Mouse (Mus musculus) embryo, embryonic 10 days (tissue): ENCODE results near the gene Atp6v0a1.

ENCODE experiments used
- DNase-seq: peaks from one replicate; pipeline ENCODE4 v3.0.0-alpha.2; 2015; ENCODE audit warnings: low spot score

The Atp6v0a1 gene

DNA sequence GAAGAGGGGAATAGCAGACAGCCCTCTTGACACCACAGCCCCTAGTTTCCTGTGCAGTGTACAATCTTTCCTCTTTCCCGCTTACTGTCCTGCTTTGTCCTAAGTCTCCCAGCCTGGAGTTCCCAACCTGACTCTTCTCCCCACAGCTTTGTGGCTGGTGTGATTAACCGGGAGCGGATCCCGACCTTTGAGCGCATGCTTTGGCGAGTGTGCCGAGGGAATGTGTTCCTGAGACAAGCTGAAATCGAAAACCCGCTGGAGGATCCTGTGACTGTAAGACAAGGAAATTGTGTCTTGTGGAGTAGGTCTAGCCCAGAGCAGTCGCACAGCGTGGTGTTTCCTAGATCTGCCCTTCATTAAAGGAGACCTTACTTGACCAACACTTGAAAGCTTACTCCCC is 17.9 kb downstream of the Atp6v0a1 start:
- no peak for DNase-seq

DNA sequence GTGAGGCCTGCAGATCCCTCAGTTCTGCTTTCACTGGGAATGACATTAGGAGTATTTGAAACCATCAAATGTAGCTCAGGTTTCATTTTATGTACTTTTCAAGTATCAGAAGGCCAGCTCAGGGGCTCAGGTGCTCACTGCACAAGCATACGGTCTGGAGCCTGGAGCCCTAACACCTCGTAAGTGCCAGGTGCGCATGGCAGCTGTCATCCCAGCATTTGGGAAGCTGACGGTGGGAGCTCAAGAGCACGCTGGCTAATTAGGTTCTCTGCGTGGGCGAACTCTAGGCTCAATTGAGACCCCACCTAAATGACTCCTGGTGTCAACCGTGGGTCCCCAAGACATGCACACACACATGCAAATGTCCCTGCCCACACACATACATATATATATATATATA is 20.1 kb downstream of the Atp6v0a1 start:
- DNase-seq = no peak

DNA sequence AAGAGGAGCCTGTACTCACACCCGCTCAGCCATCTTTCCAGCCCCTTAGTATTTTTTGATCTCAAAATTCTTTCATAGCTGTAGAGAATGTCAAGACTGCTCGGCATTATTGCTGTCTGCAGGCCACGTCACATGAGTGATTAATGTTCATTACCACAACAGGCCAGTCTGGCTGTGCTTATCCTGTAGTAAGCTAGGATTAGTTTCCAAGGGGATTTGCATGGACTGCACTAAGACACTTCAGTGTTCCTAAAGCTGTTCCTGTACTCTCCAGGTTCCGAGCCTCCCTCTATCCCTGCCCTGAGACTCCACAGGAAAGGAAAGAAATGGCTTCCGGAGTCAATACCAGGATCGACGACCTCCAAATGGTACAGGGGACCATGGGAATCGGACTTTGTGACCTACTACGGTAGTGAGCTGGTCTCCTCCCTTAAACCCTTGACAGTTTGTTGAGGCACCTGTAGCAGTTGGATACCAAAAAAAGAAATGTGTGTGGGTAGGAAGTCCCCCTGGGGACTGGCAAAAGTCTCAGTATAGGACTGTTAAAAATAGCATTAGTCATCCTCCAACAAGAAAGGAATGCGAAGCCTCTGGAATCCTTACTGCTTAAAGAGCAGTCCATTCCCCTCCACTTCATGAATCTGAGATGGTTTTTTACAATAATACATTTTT is 21.0 kb downstream of the Atp6v0a1 start:
- DNase-seq = no peak

DNA sequence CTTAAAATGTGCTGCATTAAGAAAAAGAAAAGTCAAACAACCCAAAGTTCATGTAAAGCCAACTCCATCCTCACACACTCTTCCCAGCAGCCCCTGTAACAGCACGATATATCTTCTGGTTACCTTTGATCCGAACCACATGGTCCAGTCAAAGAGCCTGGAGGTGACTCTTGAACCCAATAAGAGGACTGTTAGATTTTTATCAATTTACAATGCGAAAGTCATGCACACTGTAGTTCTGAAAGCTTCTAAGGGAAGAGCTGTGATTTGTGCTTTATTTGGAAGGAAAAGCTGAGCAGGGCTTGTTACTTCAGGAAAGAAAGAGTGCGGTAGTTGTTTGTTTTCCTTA is 21.5 kb downstream of the Atp6v0a1 start:
- no peak for DNase-seq

DNA sequence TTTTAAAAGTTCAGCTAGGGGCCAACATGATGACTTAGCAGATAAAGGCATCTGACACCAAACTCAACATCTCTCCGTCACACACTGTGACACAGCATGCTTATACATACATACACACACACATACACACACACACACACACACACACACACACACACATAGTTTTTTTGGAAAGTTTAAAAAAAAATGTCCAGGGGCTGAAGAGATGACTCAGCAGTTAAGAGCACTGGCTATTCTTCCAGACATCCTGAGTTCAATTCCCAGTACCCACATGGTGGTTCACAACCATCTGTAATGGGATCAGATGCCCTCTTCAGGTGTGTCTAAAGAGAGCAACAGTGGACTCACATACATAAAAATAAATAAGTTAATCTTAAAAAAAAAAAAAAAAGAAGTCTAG is 22.2 kb downstream of the Atp6v0a1 start:
- DNase-seq = no peak

DNA sequence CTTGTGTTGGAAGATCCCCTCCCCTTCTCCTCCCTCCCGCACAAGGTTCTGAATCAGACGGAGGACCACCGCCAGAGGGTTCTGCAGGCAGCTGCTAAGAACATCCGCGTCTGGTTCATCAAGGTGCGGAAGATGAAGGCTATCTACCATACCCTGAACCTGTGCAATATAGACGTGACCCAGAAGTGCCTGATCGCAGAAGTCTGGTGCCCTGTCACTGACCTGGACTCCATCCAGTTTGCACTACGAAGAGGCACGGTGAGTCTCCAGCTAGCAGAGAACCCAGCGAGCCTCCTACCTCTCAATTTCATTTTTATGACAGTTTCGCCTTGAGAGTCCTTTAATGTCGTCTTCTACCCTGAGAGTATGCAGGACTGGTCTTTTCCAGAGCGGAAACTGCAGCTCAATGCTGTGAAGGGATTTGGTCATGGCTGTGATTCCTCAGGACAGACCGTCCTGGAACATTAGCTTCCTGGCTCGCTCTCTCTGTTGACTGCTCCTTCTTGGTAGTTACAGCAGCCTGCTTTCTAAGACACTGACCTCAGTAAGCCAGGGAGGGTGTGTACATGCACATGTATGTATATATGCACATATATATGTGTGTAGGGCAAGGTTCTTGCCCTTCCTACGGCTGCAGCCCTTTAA is 24.7 kb downstream of the Atp6v0a1 start:
- no peak for DNase-seq

DNA sequence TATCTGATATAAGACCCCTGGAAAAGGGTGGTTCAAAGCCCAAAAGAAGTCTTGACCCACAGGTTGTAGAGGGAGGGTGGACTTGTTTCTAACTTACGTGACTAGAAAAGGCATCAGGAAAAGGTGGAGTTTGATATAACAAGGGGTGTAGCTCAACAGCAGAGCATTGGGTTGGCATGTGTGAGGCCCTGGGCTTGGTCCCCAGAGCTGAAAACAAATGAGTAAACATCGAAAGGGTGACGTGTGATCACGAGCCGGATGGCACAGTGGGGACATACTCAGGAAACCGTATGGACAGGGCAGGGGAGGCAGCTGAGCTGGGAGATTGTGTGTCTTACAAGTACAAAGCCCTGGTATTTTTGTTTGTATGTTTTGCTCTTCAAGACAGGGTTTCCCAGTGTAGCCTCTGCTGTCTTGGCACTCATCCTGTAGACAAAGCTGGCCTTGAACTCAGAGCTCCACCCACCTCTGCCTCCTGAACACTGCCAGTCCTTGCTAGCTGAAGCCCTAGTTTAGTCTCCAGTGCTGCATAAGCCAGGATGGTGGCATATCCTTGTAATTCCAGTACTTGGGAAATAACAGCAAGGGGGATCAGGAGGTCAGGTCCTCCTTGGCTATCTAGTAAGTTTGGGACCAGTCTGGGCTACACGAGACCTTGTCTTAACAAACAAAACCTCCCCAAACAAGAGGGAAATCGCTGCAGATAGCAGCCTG is 25.5 kb downstream of the Atp6v0a1 start:
- no peak for DNase-seq

DNA sequence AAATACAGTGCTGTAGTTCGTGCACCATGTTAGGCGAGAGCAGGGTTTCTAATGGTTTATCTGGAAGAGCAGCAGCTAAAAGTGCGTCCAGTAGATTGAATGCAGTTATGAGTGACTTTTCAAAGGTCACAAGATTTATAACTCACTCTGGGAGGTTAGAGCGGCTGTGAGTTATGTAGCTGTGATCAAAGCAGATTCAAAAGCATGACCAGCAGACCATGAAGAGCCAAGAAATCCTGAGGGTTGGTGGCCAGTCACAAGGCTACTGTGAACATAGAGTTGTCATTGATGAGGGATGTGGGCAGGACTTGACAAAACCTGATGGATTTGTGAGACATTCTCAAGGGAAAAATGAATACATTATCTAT is 26.1 kb downstream of the Atp6v0a1 start:
- no peak for DNase-seq

DNA sequence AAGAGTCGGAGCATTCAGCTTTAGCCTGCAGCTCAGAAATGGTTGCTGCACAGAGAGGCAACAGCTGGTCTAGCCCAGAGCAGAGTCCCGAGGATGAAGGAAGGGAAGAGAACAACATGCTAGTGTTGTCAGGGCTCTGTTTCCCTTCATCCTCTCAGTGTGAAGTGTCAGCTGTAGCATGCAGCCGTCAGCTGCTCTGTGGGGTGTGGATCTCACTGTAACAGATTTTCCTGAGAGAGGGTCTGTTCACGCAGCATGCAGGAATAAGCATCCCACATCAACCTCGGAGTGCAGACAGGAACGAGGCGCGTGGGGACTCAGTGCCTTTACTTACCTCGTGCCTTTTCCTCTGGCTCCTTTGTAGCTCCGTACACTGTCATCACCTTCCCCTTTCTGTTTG is 28.5 kb downstream of the Atp6v0a1 start:
- DNase-seq = no peak

DNA sequence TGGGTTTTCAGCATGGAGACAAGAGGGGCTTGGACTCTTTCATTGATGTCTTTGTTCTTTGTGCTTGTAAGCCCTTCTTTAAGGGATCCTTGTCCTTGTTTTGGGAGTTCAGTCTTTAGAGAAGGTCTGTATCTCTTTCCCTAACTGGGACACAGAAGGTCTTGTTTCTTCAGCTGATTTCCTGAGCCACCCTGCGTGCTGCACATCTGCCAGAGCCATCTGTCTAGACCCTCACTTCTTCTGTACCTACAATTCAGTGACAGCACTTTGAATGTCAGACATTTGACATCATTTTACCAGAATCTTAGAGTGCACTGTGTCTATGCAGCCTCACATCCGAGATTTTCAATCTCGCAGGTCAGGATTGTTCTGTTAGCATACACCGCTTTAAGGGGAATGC is 36.6 kb downstream of the Atp6v0a1 start:
- no peak for DNase-seq

DNA sequence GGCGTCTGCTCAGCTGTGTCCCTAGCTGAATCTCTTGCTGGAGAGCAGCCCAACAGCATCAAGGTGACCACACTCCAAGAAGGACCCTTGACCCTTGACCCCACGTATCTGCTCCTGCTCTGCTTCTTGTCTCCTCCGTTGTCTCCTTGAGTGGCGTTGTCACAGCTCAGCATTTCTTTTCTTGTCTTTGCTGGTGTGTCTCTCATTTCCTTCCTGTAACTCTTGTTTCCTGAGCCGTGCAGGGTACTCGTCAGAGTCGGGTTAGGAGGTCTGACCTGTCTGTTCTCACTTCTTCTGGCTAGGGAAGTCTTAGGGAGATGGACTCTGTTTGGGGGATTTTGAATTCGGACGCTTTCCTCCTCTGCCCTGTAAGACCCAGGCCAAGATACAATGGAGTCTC is 37.2 kb downstream of the Atp6v0a1 start:
- no peak for DNase-seq

DNA sequence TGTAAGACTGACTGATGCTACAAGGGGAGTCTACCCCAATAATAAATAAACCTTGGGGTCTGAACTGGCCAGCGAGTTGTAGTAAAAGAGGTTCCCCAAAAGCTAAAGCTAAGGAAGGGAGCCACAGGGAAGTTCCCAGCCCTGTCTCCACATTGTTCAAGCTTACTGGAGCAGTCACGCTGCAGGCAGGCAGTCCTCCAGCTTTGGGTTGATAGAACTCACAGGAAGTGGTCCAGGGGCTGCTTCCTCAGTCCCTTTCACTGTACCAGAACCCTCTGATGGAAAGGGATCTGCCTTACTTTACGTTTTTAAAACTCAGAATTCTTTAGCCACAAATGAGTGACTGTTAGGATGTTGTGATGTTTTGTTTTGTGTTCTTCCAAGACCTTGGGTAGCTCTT is 38.2 kb downstream of the Atp6v0a1 start:
- DNase-seq = no peak

DNA sequence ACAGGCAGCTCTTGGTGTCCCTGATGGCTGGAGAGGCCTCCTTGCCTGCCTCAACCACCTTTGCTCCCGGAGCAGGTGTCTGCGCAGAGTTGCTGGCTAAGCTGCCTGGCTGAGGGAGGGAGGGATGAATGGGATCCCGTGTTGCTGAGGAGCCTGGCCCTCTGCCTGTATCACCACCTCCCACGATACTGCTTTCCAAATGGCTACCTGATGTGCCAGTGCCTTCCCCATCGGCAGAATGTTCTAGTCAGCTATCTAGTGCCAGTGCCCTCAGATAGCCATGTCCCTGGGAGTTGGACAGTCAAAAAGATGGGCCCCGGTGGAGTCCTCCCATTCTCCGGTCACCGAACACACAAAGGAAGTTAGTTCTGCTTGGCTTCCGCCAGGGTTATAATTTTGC is 41.1 kb downstream of the Atp6v0a1 start:
- no peak for DNase-seq

DNA sequence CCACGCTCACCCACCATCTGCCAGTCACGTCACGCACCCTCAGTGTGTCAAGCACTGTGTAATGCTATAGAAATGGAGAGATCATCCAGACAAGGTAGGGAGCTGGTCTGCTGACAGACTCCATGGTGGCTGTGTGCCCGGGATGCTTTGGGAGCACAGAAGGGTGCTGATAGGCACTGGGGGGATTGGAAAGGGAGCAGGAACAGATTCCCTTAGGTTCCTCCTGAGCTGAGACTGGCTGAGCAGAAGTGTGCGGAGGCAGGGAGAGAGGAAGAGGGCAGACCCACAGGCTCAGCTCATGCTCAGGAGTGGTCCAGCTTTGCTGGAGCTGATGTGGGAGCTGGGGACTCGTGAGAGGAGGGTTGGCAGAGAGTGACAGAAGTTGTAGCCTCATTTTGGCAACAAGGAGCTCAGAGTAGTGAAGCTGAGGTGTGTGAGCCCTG is 41.8 kb downstream of the Atp6v0a1 start:
- no peak for DNase-seq

DNA sequence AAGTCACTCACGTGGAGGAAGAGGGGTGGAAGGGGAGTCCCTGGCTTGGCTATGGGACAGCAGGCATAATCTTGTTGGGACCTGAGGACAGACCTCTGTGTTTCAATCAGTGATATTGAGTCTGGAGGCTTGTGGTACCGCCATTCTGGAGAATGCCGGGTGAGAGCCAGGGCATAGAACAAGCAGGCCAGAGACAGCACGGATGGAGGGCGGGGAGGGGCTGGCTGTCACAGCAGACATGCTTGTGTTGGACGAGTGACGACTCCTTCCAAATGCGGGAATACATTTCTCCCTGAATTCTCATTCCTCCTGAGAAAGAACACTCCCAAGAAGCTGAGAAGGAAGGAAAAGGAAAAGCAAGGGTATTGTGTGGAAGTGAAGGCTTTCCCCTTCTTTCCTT is 42.4 kb downstream of the Atp6v0a1 start:
- DNase-seq = no peak

DNA sequence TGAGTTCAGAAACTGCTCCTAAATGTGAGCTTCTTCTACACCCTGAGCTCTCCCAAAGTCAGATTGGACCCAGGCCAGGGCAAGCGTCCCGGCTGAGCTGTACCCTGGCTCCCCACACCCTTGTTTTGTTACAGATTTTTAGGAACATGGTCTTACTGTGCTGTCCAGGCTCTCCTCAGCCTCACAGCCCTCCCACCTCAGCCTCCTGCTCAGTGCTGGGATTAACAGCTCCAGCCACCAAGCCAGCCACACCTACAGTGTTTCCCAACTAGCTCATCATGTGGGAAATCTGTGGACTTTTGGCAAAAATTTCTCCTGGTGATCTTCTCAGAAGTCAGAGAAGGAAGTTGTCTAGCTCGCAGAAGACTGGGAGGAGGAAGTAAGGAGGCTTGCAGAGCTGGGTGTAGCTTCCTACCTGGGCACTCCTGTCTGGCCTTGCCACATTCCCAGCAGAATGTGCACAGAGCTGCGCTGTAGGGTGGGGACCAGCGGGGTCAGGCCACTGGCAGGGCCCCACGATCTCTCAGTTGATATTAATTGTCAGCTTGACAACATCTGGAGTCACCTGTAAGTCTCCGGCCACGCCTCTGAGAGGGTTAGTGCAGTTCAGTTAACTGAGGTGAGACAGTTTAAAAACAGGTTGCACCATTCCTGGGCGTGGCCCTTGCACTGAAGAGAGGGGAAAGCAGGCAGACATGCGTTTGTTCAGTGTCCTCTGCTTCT is 43.7 kb downstream of the Atp6v0a1 start:
- DNase-seq = no peak

DNA sequence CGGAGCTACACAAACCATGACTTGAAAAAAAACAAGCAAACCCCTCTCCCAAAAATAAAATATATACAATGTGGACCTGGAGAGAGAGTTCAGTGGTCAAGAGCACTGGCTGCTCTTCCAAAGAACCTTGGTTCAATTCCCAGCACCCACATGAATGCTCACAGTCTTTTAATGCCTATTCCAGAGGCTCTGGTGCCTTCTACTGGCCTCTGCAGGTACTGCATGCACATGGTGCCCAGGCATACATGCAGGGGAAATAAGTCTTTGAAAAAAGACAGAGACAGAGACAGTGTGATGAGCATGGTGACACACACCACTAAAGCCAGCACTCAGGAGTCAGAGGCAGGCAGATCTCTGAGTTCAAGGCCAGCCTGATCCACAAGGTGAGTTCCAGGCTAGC is 44.7 kb downstream of the Atp6v0a1 start:
- no peak for DNase-seq

DNA sequence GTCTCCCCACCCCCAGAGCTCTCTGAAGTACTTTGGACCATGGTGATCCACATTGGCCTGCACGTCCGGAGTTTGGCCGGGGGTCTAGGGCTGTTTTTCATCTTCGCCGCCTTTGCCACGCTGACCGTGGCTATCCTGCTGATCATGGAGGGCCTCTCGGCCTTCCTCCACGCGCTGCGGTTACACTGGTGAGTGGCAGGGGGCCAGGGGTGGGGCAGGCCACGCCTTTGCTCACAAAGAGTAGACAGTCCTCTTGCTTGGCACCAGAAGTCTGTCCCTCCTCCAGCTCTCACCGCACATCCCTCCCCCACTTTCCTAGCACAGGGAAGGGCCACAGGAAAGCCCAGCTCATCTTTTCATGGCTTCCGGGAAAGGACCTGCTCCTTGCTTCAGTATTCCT is 46.2 kb downstream of the Atp6v0a1 start:
- no peak for DNase-seq

DNA sequence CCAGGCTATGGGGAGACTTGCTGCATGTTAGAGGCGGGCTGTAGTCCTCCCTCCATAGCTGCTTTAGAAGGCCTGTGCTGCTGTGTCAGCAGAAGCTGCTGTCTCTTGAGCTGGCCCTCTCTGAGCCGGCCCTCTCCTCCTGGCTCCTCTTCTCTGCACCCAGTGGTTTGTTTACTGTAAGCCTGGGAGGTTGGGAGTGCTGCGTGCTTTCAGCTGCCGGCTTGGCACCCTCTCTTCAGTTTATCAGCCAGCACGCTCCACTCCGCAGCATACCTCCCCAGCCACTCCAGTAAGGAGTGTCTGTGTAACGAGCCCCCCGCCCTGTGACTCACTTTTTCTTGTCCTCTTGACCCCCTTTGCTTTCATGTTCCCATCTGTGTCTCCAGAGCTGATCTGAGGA is 47.6 kb downstream of the Atp6v0a1 start:
- DNase-seq = no peak

DNA sequence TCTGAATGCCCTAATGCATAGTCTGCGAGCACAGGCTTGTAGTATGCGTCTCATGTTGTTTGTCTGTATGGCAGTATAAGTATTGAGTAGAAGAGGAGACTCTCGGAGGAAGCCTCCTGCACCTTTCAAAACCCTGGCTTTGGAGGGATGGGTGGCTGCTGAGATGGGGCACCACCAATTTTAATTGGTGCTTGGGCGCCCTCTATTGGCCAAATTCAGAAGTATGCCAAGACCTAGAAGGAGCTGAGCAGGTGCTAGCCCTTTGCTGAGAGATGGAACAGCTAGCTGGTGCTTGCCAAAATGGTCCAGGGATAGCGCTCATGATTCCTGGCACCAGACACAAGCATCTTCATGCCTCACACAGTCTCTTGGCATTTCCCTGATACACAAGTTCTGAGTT is 48.6 kb downstream of the Atp6v0a1 start:
- DNase-seq = peak; percentile 79

DNA sequence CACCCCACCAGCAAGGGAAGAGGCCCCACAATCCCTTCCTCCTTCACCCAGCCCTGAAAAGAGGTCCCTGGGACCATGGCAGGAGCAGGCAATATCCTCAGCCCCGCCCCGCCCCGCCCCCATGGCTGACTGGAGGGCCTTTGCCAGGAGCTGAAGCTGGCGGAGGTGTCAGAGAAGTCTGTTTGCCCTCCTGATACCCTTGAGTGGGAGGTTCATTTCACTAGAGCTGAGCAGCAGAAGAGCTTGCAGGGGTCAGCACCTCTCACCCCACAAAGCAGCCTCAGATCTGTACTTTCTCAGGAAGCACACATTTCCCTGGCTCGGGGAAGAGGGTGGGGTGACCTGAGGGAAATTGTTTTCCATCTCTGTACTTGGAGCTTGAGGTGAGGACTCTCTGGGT is 49.5 kb downstream of the Atp6v0a1 start:
- DNase-seq = no peak

DNA sequence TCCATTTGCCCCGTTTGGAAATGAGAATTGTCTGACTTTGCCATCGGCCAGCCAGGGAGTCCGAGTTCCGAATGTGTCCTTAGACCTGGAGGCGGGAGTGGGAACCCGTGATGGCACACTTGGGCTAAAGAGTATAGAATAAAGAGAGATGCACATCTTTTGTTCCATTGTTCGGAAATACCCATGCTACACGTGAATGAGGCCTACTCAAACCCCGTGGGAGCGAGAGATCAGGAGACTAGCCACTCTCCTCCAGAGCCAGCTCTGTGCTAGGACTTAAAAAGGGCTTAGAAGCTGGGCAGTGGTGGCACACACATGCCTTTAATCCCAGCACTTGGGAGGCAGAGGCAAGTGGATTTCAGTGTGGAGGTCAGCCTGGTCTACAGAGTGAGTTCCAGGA is 50.2 kb downstream of the Atp6v0a1 start:
- DNase-seq = no peak

DNA sequence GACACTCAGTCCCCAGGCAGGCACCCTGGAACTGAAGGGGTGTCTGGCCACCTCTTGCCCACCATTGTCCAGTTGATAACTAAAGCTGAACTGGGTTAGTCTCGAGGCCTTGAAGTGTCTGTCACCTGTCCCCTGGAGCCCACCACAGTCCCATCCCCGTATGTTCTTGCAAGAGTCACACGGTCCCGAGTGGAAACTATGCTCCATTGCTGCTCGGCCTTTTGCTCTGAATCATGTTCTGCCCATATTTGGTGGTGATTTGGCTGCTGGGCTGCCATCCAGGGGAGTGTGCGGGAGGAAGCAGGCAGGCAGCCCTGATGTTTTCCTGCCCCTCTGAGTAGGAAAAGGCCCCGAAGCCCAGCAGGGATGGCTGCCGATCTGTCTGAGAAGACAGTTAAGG is 50.9 kb downstream of the Atp6v0a1 start:
- DNase-seq = no peak
